Mouse (Mus musculus): Measurements from ENCODE around the gene Il2rg.

DNA sequence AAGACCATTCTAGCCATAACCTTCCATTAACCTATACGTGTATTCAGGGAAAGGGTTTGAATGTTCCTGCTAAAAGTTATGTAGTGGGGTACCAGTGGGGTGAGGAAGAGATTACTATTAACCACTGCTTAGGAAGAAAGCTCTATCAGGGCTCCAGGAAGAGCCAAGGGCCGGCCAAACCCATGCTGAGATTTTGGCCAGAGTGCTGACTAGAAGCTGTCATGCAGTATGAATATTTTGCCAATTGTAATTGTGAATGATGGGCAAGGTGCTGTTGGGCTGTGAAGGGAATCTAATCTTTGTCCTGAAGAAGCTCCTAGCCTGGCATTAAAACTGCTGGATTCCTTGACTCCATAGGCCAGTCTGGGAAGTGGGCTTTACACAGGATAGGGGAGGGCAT lies 36.6 kb upstream of the Il2rg start:
- no peak for TF ChIP-seq POLR2A (IDR thresholded peaks at IDR 0.05; ENCODE audit: insufficient read depth, low read length)
- no peak for TF ChIP-seq EP300 (IDR thresholded peaks at IDR 0.05; ENCODE audit: insufficient read depth, low read depth, low read length)
- no peak for TF ChIP-seq CTCF (IDR thresholded peaks at IDR 0.05; ENCODE audit: low read depth, low read length)
